Mouse (Mus musculus): ENCODE results near the gene Lyar.

GRCm38 (mm10) chr5:38240727-38241472 lies 20.6 kb downstream of the Lyar start:
- TF ChIP-seq CHD2 (IDR thresholded peaks at IDR 0.05; ENCODE audit: low read depth, low read length) (no peak), ZC3H11A (IDR thresholded peaks at IDR 0.05; ENCODE audit: borderline replicate concordance, low read depth, low read length) (no peak), MAFK (IDR thresholded peaks at IDR 0.05; ENCODE audit: insufficient read depth, low read depth, low read length) (no peak), HCFC1 (IDR thresholded peaks at IDR 0.05; ENCODE audit: borderline replicate concordance, insufficient read depth, low read length) (no peak)

All from ES-E14 (cell line).